Comparison of ENCODE assay signal across 1 mouse cellular context in genomic region chr16:32430474-32431046, GRCm38 (mm10).
A peak's percentile ranks its signal among the peaks of the same experiment; 100 is the strongest.
TF ChIP-seq lines count a peak whose summit lies in the region.

Gene Pcyt1a, plus strand, starts transcription at chr16:32430921.

TF ChIP-seq in CH12.LX, 34 proteins besides CTCF, POLR2A, EP300 and RAD21 (continued from another document):
- peak; percentile 68; the same call in 1 of the 2 replicates for TF ChIP-seq ZMIZ1 (IDR thresholded peaks at IDR 0.05; ENCODE audit: low read depth, low read length)
- no peak for TF ChIP-seq CHD1 (IDR thresholded peaks at IDR 0.05; ENCODE audit: low read depth, low read length)
- TF ChIP-seq KAT2A (IDR thresholded peaks at IDR 0.05; ENCODE audit: insufficient replicate concordance, low read length): peak; percentile 74; the same call in 1 of the 2 replicates
- no peak for TF ChIP-seq POLR2AphosphoS2 (IDR thresholded peaks at IDR 0.05; ENCODE audit: low read depth, low read length)
